Mouse (Mus musculus) embryonic fibroblast, embryonic 13.5 days (primary cell): Measurements from ENCODE around the gene Gucy2g. TPM values are rescaled to one million over a fixed set of nuclear protein-coding genes. Genes with fewer than 3 reads are reported as not detected.

Experiments
- H3K27ac ChIP-seq: 2 replicates; pipeline ENCODE4 v1.5.1; 2012; ENCODE audit warnings: low read length, control low read depth, inconsistent platforms; ENCODE audit not compliant: insufficient read depth
- H3K4me1 ChIP-seq: 2 replicates; pipeline ENCODE4 v1.6.1; 2011; ENCODE audit warnings: low read length; ENCODE audit not compliant: control insufficient read depth, insufficient read depth
- H3K4me3 ChIP-seq: 2 replicates; pipeline ENCODE4 v1.5.1; 2011; ENCODE audit warnings: mild to moderate bottlenecking, control low read depth, low read length; ENCODE audit not compliant: insufficient read depth
- CTCF ChIP-seq: IDR thresholded peaks from 2 replicates; pipeline ENCODE4 v1.5.1; 2011; ENCODE audit warnings: mild to moderate bottlenecking, control low read depth, low read length, moderate library complexity, borderline replicate concordance; ENCODE audit not compliant: insufficient read depth
- POLR2A ChIP-seq: IDR thresholded peaks from 2 replicates; pipeline ENCODE4 v1.6.1; 2011; ENCODE audit warnings: low read depth, mild to moderate bottlenecking, control low read depth, low read length, moderate library complexity
- polyA plus RNA-seq: library from polyadenylated mRNA; stranded (reverse); fragments of >200 nt; gene quantifications from 2 replicates; pipeline ENCODE4 v1.2.4, GENCODE M21; 2011; ENCODE audit warnings: low read depth; ENCODE audit not compliant: missing spikeins, insufficient read length

Gucy2g gene
- polyA plus RNA-seq, 1 experiment, result not detected

DNA sequence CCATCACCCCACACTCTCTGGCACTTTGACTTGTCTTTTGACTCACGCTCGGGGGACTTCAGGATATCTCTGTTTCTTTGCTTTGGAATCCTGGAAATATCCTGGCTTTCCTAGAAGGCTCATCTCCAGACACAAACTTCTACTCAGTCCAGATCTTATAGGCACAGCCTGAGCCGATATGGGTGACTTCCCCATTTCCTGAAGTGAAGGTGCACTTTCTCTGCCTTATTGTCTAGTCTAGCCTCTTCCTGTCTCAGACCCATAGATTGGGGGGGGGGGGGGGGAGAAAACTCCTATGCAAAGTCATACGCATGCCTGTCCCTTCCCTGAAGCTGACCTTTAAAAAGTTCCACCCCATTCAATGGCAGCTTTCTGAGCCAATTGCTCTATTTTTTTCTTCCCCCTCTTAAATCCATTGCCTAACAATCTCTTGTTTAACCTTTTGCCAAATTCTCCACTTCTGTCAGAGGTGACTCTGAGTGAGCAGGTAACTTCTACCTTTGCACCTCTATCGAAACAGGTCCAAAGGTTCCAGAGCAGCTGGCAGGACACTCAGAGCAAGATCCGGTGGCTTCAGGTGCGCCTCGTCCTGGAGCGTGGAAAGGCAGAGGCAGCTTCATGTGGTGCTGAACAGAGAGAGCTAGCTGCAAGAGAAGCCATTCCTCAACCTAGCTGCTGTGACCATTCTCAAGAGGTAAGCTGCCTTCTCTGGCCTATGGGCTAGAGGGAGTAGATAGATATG lies 10.5 kb upstream of the Gucy2g start, which contains the start of gene Acsl5:
Gene Acsl5 (plus strand): TSS at position 556 of the 742 bp plus-strand sequence.
- Histone ChIP-seq H3K4me1 (no peaks in the 10 kb centered on the region), H3K4me3 (no peak within 1 kb of the TSS)
- no peak for TF ChIP-seq POLR2A

DNA sequence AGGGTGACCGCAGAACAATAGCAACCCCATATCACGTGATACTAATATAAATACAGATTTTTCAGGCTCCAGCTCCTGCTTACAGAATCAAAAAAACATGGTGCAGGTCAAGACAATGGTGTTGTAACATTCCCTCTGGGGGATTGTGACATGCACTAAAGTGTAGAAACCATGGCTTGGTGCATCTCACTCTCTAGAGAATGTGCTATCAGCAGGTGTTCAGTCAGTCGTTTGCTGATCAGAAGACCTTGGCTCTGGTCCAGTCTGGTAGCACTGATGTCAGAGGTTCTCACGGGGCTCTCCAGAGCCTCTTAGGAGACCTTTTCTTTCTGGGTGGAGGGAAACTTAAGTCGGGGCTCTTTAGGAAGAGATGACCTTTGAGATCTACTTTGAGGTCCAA lies 9.4 kb upstream of the Gucy2g start:
- no peak for TF ChIP-seq POLR2A
- no peak for TF ChIP-seq CTCF
- Histone ChIP-seq H3K4me3 (no peak overlapping the region), H3K27ac (no peak overlapping the region), H3K4me1 (no peaks in the 10 kb centered on the region)

More for the DNA sequence above, 10.5 kb upstream of the Gucy2g start, which contains the start of gene Acsl5:
- H3K27ac ChIP-seq, result no peak within 1 kb of the TSS

DNA sequence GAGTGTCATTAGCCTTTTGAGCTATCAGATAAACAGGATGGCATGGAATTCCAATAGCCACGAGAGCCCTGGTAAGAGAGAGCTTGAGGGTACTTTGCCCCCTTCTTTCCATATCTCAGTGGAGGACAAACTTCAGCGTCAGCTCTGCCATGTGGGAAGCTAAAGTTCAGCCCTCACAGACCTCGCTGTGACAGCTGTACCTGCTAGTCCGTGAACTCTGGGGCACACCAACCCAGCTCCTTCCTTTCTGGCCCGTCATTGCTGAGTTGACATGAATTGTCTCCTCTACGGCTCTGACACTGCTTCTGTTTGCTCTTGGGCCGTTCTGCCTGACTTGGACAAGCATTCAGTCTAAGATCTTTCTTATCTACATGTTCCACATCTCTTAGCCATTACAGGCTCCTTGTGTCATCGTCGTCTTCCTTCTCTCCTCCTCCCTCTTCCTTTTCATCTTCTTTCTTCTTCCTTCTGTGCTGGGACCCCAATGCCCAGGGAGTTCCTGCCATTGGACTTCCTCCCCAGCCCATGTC lies 7.0 kb upstream of the Gucy2g start:
- Histone ChIP-seq H3K27ac (no peak overlapping the region), H3K4me3 (no peak overlapping the region), H3K4me1 (0 out of 2 replicates have a peak, but pooled peaks cover 6% of the 10 kb centered on the region)
- no peak for TF ChIP-seq CTCF

DNA sequence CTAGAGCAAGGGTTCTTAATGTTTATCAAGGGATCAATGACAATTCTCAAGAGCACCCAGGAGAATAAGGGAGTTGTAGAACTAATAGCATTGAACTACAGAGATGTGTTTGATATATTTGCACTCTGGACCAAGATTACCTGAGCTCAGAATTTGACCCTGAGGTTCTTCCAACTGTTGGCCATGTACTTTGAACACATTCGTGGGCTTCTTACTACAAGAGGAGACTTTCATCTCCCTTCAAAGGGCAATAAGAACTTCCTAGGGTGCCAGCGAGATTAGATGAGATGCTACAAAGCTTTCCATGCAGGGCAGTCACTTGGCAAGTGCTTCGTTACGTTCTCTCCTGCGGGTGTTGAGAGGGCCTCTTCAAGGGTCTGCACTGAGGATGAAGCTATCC lies 6.5 kb upstream of the Gucy2g start:
- 0 out of 2 replicates have a peak, but pooled peaks cover 6% of the 10 kb centered on the region for H3K4me1 ChIP-seq
- TF ChIP-seq POLR2A, result no peak
- no peak for TF ChIP-seq CTCF

DNA sequence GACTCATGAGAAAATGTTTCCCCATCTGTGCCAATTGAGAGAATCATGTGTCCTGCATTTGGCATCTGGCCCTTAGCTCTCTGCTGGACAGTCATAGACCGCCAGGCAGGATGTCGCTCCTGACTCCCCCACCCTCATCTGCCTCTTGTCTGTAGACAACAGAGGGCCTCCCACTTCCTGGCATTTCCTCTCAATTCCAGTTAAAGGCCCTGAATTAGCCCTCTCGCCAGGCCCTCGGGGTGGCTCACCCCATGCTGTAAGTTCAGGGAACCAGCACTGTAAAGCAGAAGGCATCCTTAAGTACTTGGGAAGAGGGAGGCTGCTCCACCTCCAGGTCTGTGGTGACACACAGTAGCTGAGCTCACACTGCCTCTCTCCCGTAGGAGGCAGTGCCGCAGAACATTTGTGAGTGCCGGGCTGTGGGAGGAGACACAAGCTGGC lies 3.8 kb upstream of the Gucy2g start:
- no peak overlapping the region for H3K4me3 ChIP-seq
- H3K27ac ChIP-seq, result peak overlapping the region; percentile 5; the same call in 1 of the 2 replicates
- TF ChIP-seq CTCF (peak; percentile 30; the same call in 1 of the 2 replicates), POLR2A (no peak)
- 0 out of 2 replicates have a peak, but pooled peaks cover 6% of the 10 kb centered on the region for H3K4me1 ChIP-seq

More for the DNA sequence above, 6.5 kb upstream of the Gucy2g start:
- H3K4me3 ChIP-seq, result no peak overlapping the region
- H3K27ac ChIP-seq, result no peak overlapping the region

DNA sequence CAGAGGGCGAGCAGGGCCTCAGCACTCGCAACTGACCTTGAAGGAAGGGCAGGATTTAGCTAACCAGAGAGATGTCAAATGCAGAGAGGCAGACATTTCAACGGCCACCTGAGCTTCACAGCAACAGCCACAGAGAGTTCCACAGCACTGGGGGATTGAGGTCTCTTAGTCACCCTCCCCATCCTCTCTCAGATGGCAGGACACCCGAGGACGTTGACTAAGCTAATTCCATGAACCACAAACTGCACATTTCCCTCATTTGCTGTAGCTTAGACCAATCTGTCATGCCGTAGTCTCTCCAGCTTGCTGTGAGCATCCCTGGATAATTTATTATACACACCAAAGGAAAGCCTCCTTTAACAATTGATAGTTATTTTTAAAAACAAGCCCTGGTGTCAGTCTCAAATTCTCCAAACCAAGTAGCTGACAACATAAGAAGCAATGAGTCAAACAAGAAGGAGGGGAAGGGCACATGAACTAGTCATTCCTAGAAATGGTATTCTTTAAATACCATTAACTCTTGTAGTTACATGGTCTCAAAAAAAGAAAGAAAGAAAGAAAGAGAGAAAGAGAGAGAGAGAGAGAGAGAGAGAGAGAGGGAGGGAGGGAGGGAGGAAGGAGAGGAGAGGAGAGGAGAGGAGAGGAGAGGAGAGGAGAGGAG lies 1.1 kb downstream of the Gucy2g start:
- 0 out of 2 replicates have a peak, but pooled peaks cover under 1% of the 10 kb centered on the region for H3K4me1 ChIP-seq
- no peak for TF ChIP-seq CTCF
- TF ChIP-seq POLR2A, result no peak

DNA sequence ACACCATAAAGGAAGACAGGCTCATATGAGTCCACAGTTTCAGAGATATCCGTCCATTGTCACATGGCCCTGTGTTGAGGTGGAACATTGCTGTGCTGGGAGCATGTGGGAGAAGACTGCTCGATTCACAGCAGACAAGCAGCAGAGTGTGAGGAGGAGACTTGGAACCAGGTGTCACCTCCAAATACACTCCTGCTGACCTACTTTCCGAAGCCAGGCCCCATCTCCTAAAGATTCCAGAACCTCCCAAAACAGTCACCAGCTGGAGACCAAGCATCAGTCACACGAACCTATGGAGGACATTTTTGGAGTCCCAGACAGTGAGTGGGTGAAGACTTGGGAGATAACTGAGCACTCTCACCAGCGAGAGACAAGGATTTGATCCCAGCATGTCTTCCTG lies 4.5 kb downstream of the Gucy2g start:
- H3K4me3 ChIP-seq, result no peak overlapping the region
- H3K4me1 ChIP-seq, result no peaks in the 10 kb centered on the region; the same call in 1 of the 2 replicates
- no peak overlapping the region for H3K27ac ChIP-seq
- TF ChIP-seq CTCF (no peak), POLR2A (no peak)

More for the DNA sequence above, 1.1 kb downstream of the Gucy2g start:
- Histone ChIP-seq H3K4me3 (no peak overlapping the region), H3K27ac (no peak overlapping the region)

DNA sequence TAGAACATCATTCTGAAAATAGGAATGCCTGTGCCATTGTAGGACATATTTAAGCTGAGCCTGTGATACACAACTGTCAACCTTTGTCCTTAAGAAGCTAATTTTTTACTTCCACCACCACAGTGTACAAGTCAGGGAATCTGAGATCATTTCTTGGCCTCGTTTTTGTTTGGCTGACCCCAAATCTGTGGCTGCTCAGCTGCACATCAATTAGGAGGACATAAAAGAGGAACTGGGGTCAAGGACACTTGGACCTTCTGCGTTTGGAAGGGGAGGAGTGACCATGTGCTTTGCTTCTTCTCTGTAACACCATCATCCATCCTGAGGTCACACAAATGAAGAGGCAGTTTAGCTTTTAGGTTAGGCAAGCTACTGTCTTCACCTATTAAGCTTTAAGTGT lies 5.0 kb downstream of the Gucy2g start:
- H3K4me1 ChIP-seq, result no peaks in the 10 kb centered on the region; the same call in 1 of the 2 replicates
- no peak overlapping the region for H3K4me3 ChIP-seq
- TF ChIP-seq CTCF (no peak), POLR2A (no peak)
- H3K27ac ChIP-seq, result no peak overlapping the region

DNA sequence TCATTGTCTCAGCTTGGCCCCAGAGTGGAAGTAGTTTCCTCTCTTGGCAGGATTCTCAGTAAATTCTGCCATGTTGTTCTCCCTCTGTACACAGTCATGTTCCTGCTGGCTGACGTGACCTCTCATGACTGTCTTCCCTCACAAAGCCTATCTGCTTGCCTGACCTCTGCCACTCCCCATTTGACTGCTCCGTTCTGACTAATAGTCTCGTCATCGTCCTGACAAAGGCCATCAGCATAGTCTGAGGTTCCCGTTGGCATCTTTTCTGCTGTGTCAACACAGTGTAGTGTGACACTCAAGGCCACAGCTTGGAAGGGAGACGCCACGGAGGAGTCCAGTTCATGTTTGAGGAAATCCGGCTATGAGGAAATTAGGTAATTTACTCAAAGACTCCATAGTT lies 8.9 kb downstream of the Gucy2g start:
- H3K4me1 ChIP-seq, result no peaks in the 10 kb centered on the region; the same call in 1 of the 2 replicates
- TF ChIP-seq POLR2A (no peak), CTCF (no peak)
- no peak overlapping the region for H3K27ac ChIP-seq
- no peak overlapping the region for H3K4me3 ChIP-seq
